Mouse (Mus musculus) liver, embryonic 14.5 days (tissue): ENCODE measurements around the gene Nckap5l.

Source experiments
- CTCF ChIP-seq: IDR thresholded peaks from 2 replicates; pipeline ENCODE4 v1.5.1; 2016; ENCODE audit warnings: antibody characterized with exemption, low read depth, control low read depth
- EP300 ChIP-seq: IDR thresholded peaks from 2 replicates; pipeline ENCODE4 v1.6.1; 2016; ENCODE audit warnings: antibody characterized with exemption, low read depth

DNA sequence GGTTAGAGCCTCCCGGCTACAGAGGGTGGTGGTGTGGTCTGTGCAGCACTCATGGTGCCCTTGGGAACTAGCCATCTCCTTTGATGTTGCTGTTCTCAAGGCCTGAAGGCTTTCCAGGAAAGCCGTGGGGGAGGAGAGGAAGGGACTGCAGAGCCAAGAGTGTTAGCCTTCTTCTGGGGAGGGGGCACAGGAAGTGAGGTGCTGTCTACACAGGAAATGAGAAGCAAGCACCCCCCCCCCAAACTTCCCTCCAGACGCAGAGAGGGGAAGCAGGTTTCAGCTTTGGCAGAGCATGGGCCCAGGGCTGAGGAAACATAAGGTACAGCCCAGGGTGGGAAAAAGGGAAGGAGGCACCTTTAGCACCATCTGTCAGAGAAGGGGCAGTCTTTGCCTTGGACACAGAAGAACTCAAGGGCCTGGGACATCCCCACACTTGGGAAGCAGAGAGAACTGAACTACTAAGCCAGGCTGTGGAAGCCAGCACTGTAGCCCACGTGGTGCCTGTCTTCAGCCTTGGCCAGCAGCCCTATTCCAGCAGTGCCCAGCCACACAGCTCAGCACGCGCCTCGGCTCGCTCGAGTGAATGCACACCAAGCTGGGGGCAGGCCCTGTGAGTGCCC lies 8.3 kb downstream of the Nckap5l start:
- no peak for TF ChIP-seq CTCF
- no peak for TF ChIP-seq EP300
